Mouse (Mus musculus) lung, postnatal 0 days (tissue): ENCODE measurements around the gene Shisa3. TPM values are rescaled to one million over a fixed set of nuclear protein-coding genes. Genes with fewer than 3 reads are reported as not detected.
A peak's percentile ranks its signal among the peaks of the same experiment; 100 is the strongest.

Experiments
- ATAC-seq: fragments of 200-750 bp; cut with Nextera tagmentation; 2 replicates; pipeline ENCODE4 v1.8.0; 2017; ENCODE audit warnings: moderate library complexity
- DNase-seq: peaks from one replicate; pipeline ENCODE4 v3.0.0-alpha.2; 2016; ENCODE audit warnings: low spot score
- H3K27ac ChIP-seq: fragments of 300-500 bp; sonication (generic); 2 replicates; pipeline ENCODE4 v1.5.1; 2014; ENCODE audit warnings: antibody characterized with exemption, mild to moderate bottlenecking, low read length, mixed read lengths
- H3K27me3 ChIP-seq: fragments of 300-500 bp; sonication (generic); replicated peaks from 2 replicates; pipeline ENCODE4 v1.6.1; 2014; ENCODE audit warnings: low read length, mixed read lengths; ENCODE audit not compliant: insufficient read depth
- H3K36me3 ChIP-seq: fragments of 300-500 bp; sonication (generic); 2 replicates; pipeline ENCODE4 v1.6.1; 2014; ENCODE audit warnings: low read length, mixed read lengths; ENCODE audit not compliant: insufficient read depth
- H3K4me1 ChIP-seq: fragments of 300-500 bp; sonication (generic); 2 replicates; pipeline ENCODE4 v1.6.1; 2014; ENCODE audit warnings: antibody characterized with exemption, low read depth, low read length, mixed read lengths; ENCODE audit not compliant: insufficient read depth
- H3K4me2 ChIP-seq: fragments of 300-500 bp; sonication (generic); replicated peaks from 2 replicates; pipeline ENCODE4 v1.6.1; 2014; ENCODE audit warnings: low read depth, mild to moderate bottlenecking, low read length, moderate library complexity, mixed read lengths
- H3K4me3 ChIP-seq: fragments of 300-500 bp; sonication (generic); 2 replicates; pipeline ENCODE4 v1.5.1; 2014; ENCODE audit warnings: low read depth, low read length
- H3K9ac ChIP-seq: fragments of 300-500 bp; sonication (generic); replicated peaks from 2 replicates; pipeline ENCODE4 v1.6.1; 2014; ENCODE audit warnings: low read depth, mild to moderate bottlenecking
- H3K9me3 ChIP-seq: fragments of 300-500 bp; sonication (generic); 2 replicates; pipeline ENCODE4 v1.6.1; 2016; ENCODE audit warnings: low read length, mixed read lengths
- CTCF ChIP-seq: IDR thresholded peaks from 2 replicates; pipeline ENCODE4 v1.5.1; 2016; ENCODE audit warnings: antibody characterized with exemption, mild to moderate bottlenecking
- EP300 ChIP-seq: IDR thresholded peaks from 2 replicates; pipeline ENCODE4 v1.6.1; 2016; ENCODE audit warnings: antibody characterized with exemption, mild to moderate bottlenecking, control low read depth
- WGBS: fragments of 180-500 bp; shearing (Covaris S2); extraction: QIAGEN DNeasy Blood & Tissue Kit; methylation state at CpG from one replicate; pipeline ENCODE4 v1.1.7; 2014; 5-methylcytosine and 5-hydroxymethylcytosine counted together
- microRNA-seq: library from miRNA; unstranded; fragments of <30 nt; microRNA quantifications from one replicate; pipeline ENCODE4, GENCODE M21; 2016
- polyA plus RNA-seq: library from polyadenylated mRNA; unstranded; fragments of >200 nt; fragmentation: Nextera tagmentation; extraction: Ambion mirVana; gene quantifications from 2 replicates; pipeline ENCODE4 v1.2.1, GENCODE M21; 2015

Shisa3 gene
- polyA plus RNA-seq, 1 experiment from 2014 or later = 1.9 TPM

DNA sequence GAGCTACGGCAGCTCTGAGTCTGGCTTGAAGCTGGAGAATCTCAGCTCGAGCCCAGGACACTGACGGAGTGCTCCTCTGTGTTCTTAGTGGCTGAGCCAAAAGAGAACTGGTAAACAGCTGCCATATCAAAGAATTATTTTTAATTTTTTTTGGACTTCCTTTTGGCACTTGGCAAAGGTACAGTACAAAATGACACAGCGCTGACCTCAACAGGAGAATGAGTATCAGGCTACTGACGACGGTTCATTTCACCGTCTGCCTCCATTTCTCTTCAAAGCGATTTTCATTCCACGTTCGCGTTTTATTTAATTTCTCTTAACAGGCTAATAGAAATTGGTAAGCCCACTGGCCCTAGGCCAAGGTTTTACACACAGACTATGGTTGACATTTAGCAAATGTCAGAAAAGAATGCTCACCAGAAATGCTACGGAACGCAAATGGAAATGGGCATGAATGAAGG lies 61.8 kb downstream of the Shisa3 start:
- Histone ChIP-seq H3K36me3 (no peaks in the 10 kb centered on the region), H3K9ac (no peak overlapping the region), H3K4me2 (peak overlapping the region; percentile 33; the same call in 1 of the 2 replicates), H3K9me3 (no peaks in the 10 kb centered on the region), H3K27me3 (no peaks in the 10 kb centered on the region), H3K4me3 (no peak overlapping the region), H3K27ac (no peak overlapping the region), H3K4me1 (no peaks in the 10 kb centered on the region)
- DNase-seq = peak; percentile 28
- 42% methylated on average over 13 of the region's 13 CpGs for WGBS
- ATAC-seq = peak; percentile 46; the same call in 1 of the 2 replicates
- TF ChIP-seq EP300 = no peak
- no peak for TF ChIP-seq CTCF

DNA sequence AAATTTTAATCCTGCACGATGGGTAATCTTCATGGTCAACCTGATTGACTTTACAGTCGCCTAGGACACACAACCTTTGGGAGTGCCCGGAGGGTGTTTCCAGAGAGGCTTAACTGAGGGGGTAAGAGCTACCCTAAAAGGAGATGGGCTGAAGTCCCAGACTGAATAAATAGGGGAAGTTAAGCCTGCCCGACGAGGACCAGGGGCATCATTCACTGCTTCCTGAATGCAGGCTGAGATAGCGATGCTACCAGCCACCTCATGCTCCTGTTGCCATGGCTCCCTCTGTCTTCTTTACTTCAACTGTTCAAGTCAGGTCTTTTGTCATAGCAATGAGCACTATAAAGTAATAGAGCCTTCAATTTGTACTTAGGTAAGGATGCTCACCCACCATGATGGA lies 62.5 kb downstream of the Shisa3 start:
- no peaks in the 10 kb centered on the region for H3K9me3 ChIP-seq
- no peak overlapping the region for H3K27ac ChIP-seq
- no peak for ATAC-seq
- H3K9ac ChIP-seq = no peak overlapping the region
- no peaks in the 10 kb centered on the region for H3K27me3 ChIP-seq
- no peak overlapping the region for H3K4me2 ChIP-seq
- no peaks in the 10 kb centered on the region for H3K4me1 ChIP-seq
- no peak for DNase-seq
- H3K4me3 ChIP-seq = no peak overlapping the region
- TF ChIP-seq CTCF (no peak), EP300 (no peak)
- WGBS = 68% methylated on average over 6 of the region's 6 CpGs
- H3K36me3 ChIP-seq = no peaks in the 10 kb centered on the region

DNA sequence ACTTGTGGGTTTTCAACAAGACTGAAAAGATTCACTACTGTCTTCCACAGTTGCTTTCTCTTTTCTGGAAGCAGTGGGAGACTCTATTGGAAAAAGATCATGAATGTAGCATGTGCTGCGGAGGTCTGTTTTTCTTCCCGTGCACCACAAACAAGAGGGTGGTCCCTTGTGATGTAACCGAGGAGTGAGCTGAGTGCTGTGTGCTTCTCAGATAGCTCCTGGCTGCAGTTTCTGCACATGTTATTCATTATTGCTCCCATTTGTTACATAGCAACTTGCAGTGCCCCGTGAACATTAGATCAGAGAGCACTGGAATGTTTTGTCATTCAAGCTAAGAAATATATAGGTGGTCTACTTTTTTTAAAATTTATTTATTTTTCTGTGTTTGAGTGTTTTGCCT lies 65.3 kb downstream of the Shisa3 start:
- no peak for TF ChIP-seq CTCF
- TF ChIP-seq EP300 = no peak
- Histone ChIP-seq H3K27ac (no peak overlapping the region), H3K27me3 (no peaks in the 10 kb centered on the region), H3K9ac (no peak overlapping the region), H3K9me3 (no peaks in the 10 kb centered on the region), H3K4me2 (no peak overlapping the region), H3K4me3 (no peak overlapping the region), H3K36me3 (no peaks in the 10 kb centered on the region), H3K4me1 (no peaks in the 10 kb centered on the region)
- 70% methylated on average over 4 of the region's 4 CpGs for WGBS
- DNase-seq = no peak
- no peak for ATAC-seq

Small RNAs within 50 kb of the gene (microRNA-seq; reads per million reads assigned to microRNA genes)
- not detected for gene Gm23617

Other genes with a start within 250 kb of the Shisa3 start
- gene Bend4, start 179.6 kb upstream of the Shisa3 start, polyA plus RNA-seq = 3.5 and 3.6 TPM in 2 replicates
- 68.9 and 88.2 TPM in 2 replicates for gene Atp8a1, start 239.6 kb downstream of the Shisa3 start, polyA plus RNA-seq